Mouse (Mus musculus) C2C12 (cell line): ENCODE data around the gene Ccdc157. TPM values are rescaled to one million over a fixed set of nuclear protein-coding genes. Genes with fewer than 3 reads are reported as not detected.
"Not testable (repeated sequence)": the region's sequence is repeated elsewhere in the genome, so short reads cannot be mapped to it uniquely, and the experiment has no call there.

Experiments used
- H3K27me3 ChIP-seq: one replicate; pipeline ENCODE4 v1.6.1; 2011; ENCODE audit not compliant: control insufficient read depth, insufficient read depth, insufficient read length
- H3K36me3 ChIP-seq: one replicate; pipeline ENCODE4 v1.6.1; 2011; ENCODE audit not compliant: control insufficient read depth, insufficient read depth
- H3K4me3 ChIP-seq: one replicate; pipeline ENCODE4 v1.5.1; 2011; ENCODE audit warnings: mild to moderate bottlenecking, control low read depth; ENCODE audit not compliant: poor library complexity, insufficient read depth, severe bottlenecking
- H3K79me2 ChIP-seq: one replicate; pipeline ENCODE4 v1.6.1; 2011; ENCODE audit not compliant: control insufficient read depth, insufficient read depth
- H3K79me3 ChIP-seq: one replicate; pipeline ENCODE4 v1.6.1; 2011; ENCODE audit warnings: low read depth, control low read depth
- H3ac ChIP-seq: one replicate; pipeline ENCODE3; 2011; ENCODE audit warnings: low read depth; ENCODE audit not compliant: control insufficient read depth, insufficient read length
- CEBPB ChIP-seq: IDR thresholded peaks from one replicate; pipeline ENCODE4 v1.6.1; 2011; ENCODE audit warnings: low read depth, mild to moderate bottlenecking, control low read depth, moderate library complexity
- CTCF ChIP-seq: IDR thresholded peaks from one replicate; pipeline ENCODE4 v1.5.1; 2011; ENCODE audit not compliant: control insufficient read depth, insufficient read depth, insufficient read length
- FOSL1 ChIP-seq: IDR thresholded peaks from one replicate; pipeline ENCODE4 v1.8.0; 2011; ENCODE audit warnings: mild to moderate bottlenecking, low read length; ENCODE audit not compliant: poor library complexity, insufficient read depth, severe bottlenecking
- MAX ChIP-seq: IDR thresholded peaks from one replicate; pipeline ENCODE4 v1.6.1; 2011; ENCODE audit warnings: mild to moderate bottlenecking, control low read depth
- MYOD1 ChIP-seq: IDR thresholded peaks from one replicate; pipeline ENCODE4 v1.6.1; 2011; ENCODE audit warnings: low read depth; ENCODE audit not compliant: control insufficient read depth, insufficient read length
- MYOG ChIP-seq: IDR thresholded peaks from one replicate; pipeline ENCODE4 v1.6.1; 2011; ENCODE audit not compliant: control insufficient read depth, insufficient read length; ENCODE audit errors: extremely low read depth
- USF1 ChIP-seq: IDR thresholded peaks from one replicate; pipeline ENCODE4 v1.6.1; 2011; ENCODE audit warnings: low read depth, mild to moderate bottlenecking, control low read depth, moderate library complexity
- polyA plus RNA-seq: library from polyadenylated mRNA; unstranded; fragments of >200 nt; fragmentation: generic; extraction: Trizol; gene quantifications from one replicate; pipeline ENCODE4 v1.2.1, GENCODE M21; 2012; ENCODE audit warnings: missing spikeins

Ccdc157 gene
- polyA plus RNA-seq, 1 experiment: 3.7 TPM

DNA sequence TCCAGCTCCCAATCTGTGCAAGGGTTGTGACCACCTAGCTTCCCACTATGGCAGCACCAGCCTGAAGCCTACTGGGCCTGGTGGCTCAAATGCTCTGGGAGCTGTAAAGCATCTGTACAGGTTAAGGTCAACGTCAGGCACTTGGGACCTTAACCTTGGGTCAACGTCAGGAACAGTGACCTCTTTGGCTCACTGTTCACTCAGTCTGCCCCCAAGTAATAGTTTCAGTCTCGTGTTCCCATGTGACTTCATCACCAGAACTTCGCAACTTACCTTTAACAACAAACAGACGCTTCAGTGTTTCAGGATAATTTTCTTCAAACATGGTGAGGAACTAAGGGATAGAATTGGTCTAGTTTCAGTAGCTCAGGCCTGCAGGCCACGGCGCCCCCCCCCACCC lies 51.4 kb downstream of the Ccdc157 start:
- Histone ChIP-seq H3K79me3 (no peaks in the 10 kb centered on the region), H3K4me3 (no peak overlapping the region), H3K27me3 (no peaks in the 10 kb centered on the region), H3ac (no peak overlapping the region), H3K36me3 (no peaks in the 10 kb centered on the region), H3K79me2 (no peaks in the 10 kb centered on the region)
- TF ChIP-seq CEBPB (no peak), CTCF (no peak), USF1 (no peak)

DNA sequence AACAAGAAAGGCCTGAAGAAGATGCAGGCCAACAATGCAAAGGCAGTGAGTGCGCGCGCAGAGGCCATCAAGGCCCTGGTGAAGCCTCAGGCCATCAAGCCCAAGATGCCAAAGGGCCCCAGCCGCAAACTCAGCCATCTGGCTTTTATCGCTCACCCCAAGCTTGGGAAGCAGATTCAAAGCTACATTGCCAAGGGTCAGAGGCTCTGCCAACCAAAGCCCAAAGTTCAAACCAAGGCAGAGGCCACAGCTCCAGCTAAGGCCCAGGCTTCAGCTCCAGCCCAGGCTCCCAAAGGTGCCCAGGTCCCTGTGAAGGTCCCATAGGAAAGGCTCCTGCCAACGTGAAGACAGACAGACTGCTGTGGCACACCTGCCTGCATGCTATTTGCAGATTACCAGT lies 52.2 kb downstream of the Ccdc157 start:
- H3K79me3 ChIP-seq, H3K79me2 ChIP-seq, H3K4me3 ChIP-seq, H3K36me3 ChIP-seq, H3ac ChIP-seq, H3K27me3 ChIP-seq: not testable (repeated sequence)

DNA sequence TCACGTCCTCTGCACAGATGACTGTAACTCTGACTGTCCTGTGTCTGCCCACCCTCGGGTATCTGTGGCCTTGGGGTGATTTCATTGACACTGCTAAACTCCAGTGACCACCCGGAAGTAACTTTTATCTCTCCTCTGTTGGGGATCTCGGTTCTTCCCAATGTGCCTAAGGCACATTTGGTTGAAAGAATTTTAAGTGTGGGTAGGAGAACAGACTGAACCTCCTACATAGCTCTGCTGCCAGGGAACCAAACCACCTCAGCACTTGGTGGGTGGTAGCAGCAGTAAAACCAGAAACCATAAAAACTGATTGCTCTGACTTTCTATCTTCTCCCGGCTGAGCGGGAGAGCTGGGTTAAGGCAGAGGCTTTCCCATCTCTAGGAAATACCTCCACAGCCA lies 54.6 kb downstream of the Ccdc157 start:
- TF ChIP-seq CTCF (no peak), MAX (no peak), USF1 (no peak), CEBPB (no peak), MYOG (no peak), FOSL1 (no peak), MYOD1 (no peak)
- Histone ChIP-seq H3K79me2 (no peaks in the 10 kb centered on the region), H3ac (no peak overlapping the region), H3K4me3 (no peak overlapping the region), H3K27me3 (no peaks in the 10 kb centered on the region), H3K79me3 (no peaks in the 10 kb centered on the region), H3K36me3 (no peaks in the 10 kb centered on the region)

DNA sequence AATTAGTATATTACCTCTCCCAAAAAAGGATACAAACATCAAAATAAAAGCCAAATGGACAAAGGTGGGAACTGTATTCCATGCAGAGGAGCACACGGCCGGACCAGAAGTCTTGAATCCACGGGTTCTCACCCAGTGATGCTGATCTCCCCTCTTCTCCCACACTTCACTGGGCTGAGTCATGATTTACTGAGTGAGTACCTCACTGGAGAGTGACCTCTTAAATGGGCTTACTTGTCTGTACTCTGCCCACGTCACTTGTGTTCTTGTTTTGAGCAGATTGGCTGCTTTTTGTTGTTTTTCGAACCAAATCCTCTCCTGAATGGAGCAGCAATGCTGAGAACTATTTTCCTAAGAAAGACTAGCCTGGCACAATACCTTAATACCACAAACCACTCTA lies 55.1 kb downstream of the Ccdc157 start:
- Histone ChIP-seq H3ac (no peak overlapping the region), H3K27me3 (no peaks in the 10 kb centered on the region), H3K36me3 (no peaks in the 10 kb centered on the region), H3K4me3 (no peak overlapping the region), H3K79me3 (no peaks in the 10 kb centered on the region), H3K79me2 (no peaks in the 10 kb centered on the region)
- TF ChIP-seq MYOD1 (no peak), FOSL1 (no peak), MAX (no peak), CEBPB (no peak), CTCF (no peak)

DNA sequence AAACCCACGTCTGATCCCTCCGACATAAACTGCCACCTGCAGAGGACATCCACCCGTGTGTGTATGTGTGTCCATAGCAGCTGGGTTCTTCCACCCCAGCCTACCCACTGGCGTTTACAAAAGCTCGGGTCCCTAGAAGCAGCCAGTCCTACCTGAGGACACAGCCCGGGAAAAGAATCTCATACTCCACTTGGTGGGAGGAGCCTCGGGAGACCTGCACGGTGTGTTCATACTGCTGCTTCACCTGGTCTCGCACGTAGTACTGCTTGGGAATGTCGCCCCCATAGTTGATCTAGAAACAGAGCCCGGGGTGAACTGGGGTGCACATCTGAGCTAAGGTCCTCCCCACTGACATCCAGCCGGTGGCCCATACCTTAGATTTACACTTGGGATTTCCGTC lies 56.6 kb downstream of the Ccdc157 start:
- H3K79me2 ChIP-seq: no peaks in the 10 kb centered on the region

GRCm38 (mm10) chr11:4101851-4102250 lies 58.2 kb downstream of the Ccdc157 start:
- TF ChIP-seq FOSL1 (no peak), MAX (no peak), CTCF (no peak), MYOD1 (peak; percentile 99), CEBPB (peak; percentile 40), MYOG (no peak)

More for the DNA sequence above, 56.6 kb downstream of the Ccdc157 start:
- no peak overlapping the region for H3ac ChIP-seq
- no peaks in the 10 kb centered on the region for H3K79me3 ChIP-seq
- TF ChIP-seq USF1 (no peak), CTCF (no peak), CEBPB (no peak), MAX (no peak), MYOG (no peak), MYOD1 (no peak), FOSL1 (no peak)
- no peak overlapping the region for H3K4me3 ChIP-seq
- H3K36me3 ChIP-seq: no peaks in the 10 kb centered on the region
- no peaks in the 10 kb centered on the region for H3K27me3 ChIP-seq

GRCm38 (mm10) chr11:4099447-4099846 lies 60.6 kb downstream of the Ccdc157 start:
- no peaks in the 10 kb centered on the region for H3K36me3 ChIP-seq
- H3ac ChIP-seq: no peak overlapping the region
- no peak overlapping the region for H3K4me3 ChIP-seq
- H3K27me3 ChIP-seq: no peaks in the 10 kb centered on the region
- no peaks in the 10 kb centered on the region for H3K79me2 ChIP-seq
- no peaks in the 10 kb centered on the region for H3K79me3 ChIP-seq
- TF ChIP-seq MYOD1 (no peak), FOSL1 (no peak), CEBPB (no peak), USF1 (no peak), MYOG (no peak), CTCF (no peak), MAX (no peak)

More at GRCm38 (mm10) chr11:4101851-4102250, 58.2 kb downstream of the Ccdc157 start:
- no peaks in the 10 kb centered on the region for H3K36me3 ChIP-seq
- H3K4me3 ChIP-seq: no peak overlapping the region
- no peaks in the 10 kb centered on the region for H3K27me3 ChIP-seq
- no peaks in the 10 kb centered on the region for H3K79me2 ChIP-seq
- no peak overlapping the region for H3ac ChIP-seq
- no peaks in the 10 kb centered on the region for H3K79me3 ChIP-seq
